Mouse (Mus musculus) telencephalon, adult 2 months (tissue): Measurements from ENCODE around the gene Pbld1.

ENCODE experiments used
- DNase-seq: peaks from one replicate; pipeline ENCODE4 v3.0.0-alpha.2; 2011; ENCODE audit warnings: low read depth, low spot score

Gene Pbld1

GRCm38 (mm10) chr10:63059862-63060261 is at the start of gene Pbld1:
TSS of gene Pbld1 (plus strand) at chr10:63060162.
- no peak for DNase-seq

GRCm38 (mm10) chr10:63010268-63010667 is 49.7 kb upstream of the Pbld1 start:
- no peak for DNase-seq

DNA sequence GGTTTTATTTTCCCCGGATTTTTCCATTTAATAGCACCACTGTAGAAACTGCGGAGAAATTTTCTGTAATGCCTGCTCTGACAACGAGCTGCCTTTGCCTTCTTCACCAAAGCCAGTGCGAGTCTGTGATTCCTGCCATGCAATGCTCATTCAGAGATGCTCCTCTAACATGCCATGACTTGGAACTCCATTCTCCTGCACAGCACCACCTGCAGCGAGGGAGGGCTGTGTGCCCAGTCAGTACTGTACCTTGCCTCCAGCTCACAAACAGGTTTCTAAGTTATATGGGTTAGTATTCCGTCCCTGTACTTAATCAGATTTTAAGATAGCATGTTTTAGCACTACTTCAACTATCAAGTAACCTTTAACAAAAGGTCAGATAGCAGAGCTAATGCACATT is 48.4 kb upstream of the Pbld1 start:
- no peak for DNase-seq

DNA sequence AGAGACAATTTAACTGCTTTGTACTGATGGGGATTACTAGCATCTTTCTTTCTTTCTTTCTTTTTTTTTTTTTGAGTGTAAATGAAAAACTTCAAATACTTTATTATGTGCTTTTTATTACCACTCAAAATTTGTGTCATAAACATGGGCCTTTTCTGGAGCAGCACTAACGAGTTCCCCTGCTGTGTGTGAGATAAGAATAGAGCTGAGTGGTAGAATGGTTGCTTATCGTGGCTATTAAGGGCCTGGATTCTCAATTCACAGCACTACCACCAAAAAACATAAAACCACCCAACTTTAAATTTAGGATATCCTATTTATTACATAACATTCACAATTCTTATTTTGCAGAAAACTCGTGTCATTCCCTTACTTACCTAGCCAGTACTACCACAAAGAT is 46.5 kb upstream of the Pbld1 start:
- DNase-seq, result no peak

GRCm38 (mm10) chr10:63014168-63014567 is 45.8 kb upstream of the Pbld1 start:
- DNase-seq, result no peak

- no peak for DNase-seq
These were observed 40.7 kb upstream of the Pbld1 start for GRCm38 (mm10) chr10:63019304-63019703.

- no peak for DNase-seq
These were observed 38.3 kb upstream of the Pbld1 start for GRCm38 (mm10) chr10:63021702-63022101.

- no peak for DNase-seq
These were observed 37.3 kb upstream of the Pbld1 start for GRCm38 (mm10) chr10:63022541-63023120.

- DNase-seq, result no peak
These were observed 36.7 kb upstream of the Pbld1 start for GRCm38 (mm10) chr10:63023121-63023748.

DNA sequence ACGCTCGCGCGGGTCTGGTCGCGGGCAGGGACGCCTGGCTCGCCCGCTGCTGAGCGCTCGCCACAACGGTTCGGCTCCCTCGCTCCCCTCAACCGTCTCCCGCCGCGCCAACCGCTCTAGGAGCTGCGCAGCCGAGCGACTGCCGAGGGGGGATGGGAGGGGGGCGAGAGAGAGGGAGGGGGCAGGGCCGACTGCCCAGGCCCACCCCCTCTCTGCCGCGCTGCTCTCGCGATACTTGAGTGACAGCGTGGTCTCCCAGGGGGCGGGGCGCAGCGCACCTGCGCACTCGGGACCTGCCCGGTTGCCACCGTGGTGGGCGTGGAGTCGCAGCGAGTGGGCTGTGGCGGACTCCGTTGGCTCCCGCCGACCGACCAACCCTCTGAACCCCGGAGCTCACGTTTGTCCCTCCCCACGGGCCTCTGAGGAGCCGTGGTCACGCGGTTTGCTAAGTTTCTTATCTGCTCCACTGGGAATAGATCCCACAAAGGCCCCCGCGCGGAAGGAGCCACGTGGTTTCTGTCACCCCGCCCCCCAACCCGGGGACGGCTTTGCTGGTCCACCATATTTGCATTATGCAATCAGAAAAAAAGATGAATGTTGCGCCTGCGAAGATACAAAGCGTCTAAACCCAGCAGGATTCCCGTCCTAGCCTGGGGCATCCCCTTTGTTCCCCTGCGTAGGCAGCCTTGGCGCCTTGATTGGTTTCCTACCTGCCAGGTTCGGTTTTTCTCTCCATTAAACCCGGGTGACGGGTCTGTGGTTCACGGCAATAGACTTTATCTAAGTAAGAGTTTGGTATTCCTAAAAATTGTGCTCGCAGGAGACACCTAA is 36.0 kb upstream of the Pbld1 start, which contains the start of the genes Hnrnph3 and Pbld2:
Hnrnph3 (minus strand) TSS at position 469 of the 831 bp plus-strand sequence.
Pbld2 (plus strand) TSS at position 567 of the 831 bp plus-strand sequence.
- DNase-seq, result peak; percentile 94

GRCm38 (mm10) chr10:63024580-63024910 is 35.4 kb upstream of the Pbld1 start:
- no peak for DNase-seq

DNA sequence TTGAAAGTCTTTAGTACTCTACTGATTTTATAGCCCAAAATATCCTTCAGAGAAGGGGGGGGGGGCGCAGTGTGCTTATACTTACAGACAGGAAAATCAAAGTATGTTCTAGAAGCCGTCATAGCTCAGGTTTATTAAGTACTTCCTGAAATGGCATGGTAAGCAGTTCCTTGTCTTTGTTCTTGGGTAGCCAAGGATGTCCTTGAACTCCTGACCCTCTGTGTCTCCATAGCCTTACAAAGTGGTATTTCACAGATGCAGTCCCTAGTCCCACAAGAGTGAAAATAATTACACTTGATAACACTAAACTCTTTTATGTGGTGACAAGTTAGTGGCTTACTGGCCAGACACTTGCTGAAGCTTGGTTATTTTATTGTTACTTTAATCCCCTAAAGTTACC is 34.9 kb upstream of the Pbld1 start:
- DNase-seq, result no peak

DNA sequence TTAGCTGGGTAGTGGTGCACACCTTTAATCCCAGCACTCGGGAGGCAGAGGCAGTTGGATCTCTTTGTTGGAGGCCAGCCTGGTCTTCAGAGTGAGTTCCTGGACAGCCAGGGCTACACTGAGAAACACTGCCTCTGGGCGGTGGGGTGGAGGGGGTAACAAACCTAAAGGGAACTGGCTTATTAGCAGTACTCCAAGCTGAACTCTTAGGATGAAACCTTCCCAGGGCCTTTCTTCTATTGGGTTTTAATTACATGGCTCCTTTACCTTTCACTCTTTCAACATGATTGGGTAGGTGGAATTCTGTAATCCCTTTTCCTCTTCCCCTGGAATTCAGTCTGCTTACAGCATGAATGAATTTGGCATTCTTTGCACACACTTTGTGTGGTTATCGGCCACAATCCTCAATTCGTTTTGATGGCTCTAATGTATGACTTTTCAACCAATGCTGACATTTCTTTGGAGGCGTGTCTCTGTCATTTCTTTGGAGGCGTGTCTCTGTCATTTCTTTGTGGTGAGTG is 34.4 kb upstream of the Pbld1 start:
- no peak for DNase-seq

DNA sequence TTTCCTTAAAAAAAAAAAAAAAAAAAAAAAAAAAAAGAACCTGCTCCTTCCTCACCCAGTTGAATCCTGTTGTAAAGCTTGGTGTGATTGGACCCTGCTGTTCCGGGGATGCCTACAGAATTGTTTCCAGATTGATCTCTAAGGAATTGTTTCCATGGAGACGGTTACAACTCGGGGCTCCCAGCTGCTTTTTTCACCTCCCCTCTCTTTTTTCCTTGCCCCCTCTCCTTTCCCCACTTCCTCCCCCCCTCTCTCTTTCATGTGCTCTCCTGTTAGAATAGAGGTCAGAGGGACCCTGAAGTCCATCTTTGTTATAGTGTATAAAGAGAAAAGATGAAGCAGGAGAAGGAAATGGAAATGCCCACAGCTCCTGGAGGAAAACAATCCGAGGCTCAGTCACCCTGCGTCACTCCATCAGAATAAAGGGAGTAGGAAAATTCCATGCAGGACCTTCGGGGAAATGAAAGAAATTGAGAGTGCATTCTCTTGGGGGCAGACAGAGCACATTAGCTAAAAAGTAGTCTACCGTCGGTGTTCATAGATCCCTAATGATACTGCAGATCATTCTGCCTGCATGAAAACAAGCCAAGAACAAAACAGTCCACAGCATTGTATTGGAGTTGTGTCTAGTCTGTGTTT is 33.7 kb upstream of the Pbld1 start:
- no peak for DNase-seq

- no peak for DNase-seq
These were observed 33.2 kb upstream of the Pbld1 start for GRCm38 (mm10) chr10:63026795-63027160.

- DNase-seq, result no peak
These were observed 32.4 kb upstream of the Pbld1 start for GRCm38 (mm10) chr10:63027376-63028161.

GRCm38 (mm10) chr10:63028396-63028795 is 31.6 kb upstream of the Pbld1 start:
- DNase-seq, result no peak

- DNase-seq, result no peak
These were observed 27.7 kb upstream of the Pbld1 start for GRCm38 (mm10) chr10:63032267-63032666.

- no peak for DNase-seq
These were observed 27.0 kb upstream of the Pbld1 start for GRCm38 (mm10) chr10:63032956-63033355.

GRCm38 (mm10) chr10:63038571-63039320 is 21.2 kb upstream of the Pbld1 start:
- DNase-seq, result no peak
